Mouse (Mus musculus) kidney, postnatal 14 days (tissue): Measurements from ENCODE around the gene Mrps27.
A peak's percentile ranks its signal among the peaks of the same experiment; 100 is the strongest.

Source experiments
- DNase-seq: peaks from one replicate; pipeline ENCODE4 v3.0.0; 2022; ENCODE audit warnings: mixed read lengths

The Mrps27 gene

GRCm38 (mm10) chr13:99442434-99443249, 98.1 kb downstream of the Mrps27 start:
- peak; percentile 18 for DNase-seq

- no peak for DNase-seq
Measured at GRCm38 (mm10) chr13:99443484-99444175, 99.0 kb downstream of the Mrps27 start.

DNA sequence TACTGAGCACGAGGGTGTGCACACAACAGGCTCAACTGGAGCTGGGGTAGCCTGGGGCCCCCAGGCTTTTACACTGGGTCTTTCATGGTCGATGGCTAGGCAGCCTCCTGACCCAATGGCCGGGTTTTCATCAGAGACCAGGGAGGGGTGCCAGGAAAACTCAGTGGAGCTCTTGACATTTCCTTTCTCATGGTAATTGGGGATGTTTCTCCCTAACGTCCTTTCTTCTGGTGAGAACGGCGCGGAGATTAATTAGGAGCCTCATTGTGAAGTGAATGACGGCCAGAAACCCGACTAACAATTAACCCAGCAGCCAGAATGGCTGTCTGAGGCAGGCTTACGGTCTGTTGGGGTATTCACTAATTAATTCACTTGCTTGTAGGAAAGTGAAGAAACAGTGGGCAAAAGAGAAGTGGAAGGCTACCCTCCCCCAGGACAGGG, 99.9 kb downstream of the Mrps27 start:
- DNase-seq = no peak

GRCm38 (mm10) chr13:99444880-99445279, 100.3 kb downstream of the Mrps27 start:
- DNase-seq = no peak

DNA sequence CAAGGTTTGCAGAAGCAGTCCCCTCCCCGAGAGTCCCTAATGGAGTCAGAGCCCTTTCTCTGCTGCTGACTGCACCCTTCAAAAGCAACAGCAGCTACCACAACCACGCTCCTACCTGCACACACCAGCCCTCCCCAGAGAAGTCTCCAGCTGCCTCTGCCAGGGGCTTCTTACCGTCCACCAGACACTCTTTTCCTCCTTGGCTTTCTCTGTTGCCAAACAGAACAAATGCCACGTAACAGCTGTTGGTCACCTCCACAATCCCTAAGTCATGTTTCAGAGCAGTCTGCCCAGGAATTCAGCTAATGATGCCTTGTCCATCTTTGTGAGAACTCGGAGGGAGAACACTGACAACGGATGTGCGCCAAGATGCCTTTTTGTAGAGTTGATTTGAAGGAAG, 102.4 kb downstream of the Mrps27 start:
- DNase-seq = no peak

DNA sequence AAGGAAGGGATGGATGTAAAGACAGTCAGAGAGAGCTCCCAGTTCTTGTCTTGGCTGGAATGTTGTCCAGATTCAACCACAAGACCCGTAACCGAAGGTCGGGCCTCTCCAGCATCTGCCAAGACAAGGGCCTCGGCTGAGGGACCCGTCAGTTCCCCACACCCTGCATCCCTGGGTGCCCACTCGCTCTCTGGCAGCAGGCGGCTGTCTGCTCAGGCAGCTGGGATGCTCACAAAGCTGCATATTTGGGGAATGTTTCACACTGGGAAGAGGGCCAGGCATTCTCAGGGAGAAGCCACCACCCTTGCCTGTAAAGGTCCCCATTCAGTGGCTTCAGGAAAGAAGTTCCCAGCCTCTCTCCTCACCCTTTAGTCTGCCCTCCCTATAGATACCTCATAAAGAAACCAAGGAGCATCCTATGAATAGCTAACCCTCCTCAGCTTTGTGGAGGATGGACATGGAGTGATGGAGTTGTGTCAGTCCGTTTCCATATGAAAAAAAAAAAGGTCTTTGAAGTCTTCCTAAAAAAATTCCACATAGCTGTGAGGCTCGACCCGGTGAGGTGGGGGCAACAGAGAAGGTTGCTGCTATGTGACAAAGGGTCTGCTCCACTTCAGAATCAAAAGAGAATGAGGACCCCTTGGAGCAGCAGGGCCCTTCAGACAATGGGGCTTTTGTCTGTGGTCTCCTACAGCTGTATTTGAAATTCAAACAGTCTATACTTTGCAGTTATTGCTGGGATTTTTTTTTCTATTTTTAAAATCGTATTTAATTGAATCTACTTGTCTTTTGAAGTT, 103.0 kb downstream of the Mrps27 start:
- DNase-seq = no peak

DNA sequence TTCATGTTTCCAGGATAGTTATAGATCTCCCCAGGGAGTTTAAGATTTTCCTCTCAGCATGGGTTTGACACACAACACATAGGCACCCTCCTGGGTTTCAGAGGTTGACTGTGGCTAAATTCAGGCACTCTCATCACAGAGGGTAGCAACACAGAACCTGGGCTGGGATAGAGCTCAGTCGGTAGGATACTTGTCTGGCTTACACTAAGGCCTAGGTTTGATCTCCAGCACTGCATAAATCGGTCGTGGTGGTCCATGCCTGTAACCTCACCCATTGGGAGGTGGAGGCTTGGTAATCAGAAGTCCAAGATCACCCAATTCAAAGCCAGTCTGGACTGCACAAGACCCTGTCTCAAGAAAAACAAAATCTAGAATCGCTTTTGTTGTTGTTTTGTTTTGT, 103.7 kb downstream of the Mrps27 start:
- DNase-seq = no peak

DNA sequence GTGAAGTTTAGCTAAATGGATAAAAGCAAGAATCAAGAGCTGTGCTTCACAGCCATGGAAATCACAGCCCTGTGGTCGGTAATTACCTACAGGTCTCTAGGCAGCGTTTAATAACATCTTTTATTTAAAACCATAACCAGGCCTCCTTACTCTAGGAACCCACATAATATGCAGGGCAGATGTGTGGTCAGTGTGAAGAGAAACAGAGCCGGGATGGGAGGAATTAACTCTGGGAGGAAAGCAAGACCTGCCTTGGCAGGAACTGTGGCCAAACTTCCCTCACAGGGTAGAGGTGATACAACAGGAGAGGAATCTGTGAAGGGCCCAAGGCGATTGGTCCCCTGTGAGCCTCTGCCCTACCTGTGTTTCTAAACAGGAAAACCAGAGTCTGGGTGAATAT, 105.0 kb downstream of the Mrps27 start:
- no peak for DNase-seq

GRCm38 (mm10) chr13:99450766-99451165, 106.2 kb downstream of the Mrps27 start:
- no peak for DNase-seq

DNA sequence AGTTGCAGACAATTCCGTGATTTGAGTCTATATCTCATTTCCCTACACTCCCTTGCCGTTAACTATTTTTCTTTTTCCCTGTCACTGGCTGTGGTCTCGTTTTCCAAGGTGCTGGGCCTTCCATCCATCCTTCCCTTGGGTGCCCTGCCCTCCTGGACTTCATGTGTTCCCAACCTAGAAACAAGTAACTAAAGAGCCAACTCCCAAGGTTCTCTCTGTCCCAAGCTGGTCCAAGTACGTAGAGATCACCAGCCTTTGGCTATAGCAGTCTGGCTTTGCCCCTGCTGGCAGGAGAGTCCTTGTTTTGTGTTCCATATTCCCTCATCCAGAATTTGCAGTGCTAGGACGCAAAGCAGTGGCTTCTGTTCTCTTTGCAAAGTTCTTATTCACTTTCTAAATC, 106.7 kb downstream of the Mrps27 start:
- DNase-seq = no peak

- no peak for DNase-seq
Measured at GRCm38 (mm10) chr13:99452444-99452843, 107.9 kb downstream of the Mrps27 start.

GRCm38 (mm10) chr13:99454977-99455376, 110.4 kb downstream of the Mrps27 start:
- no peak for DNase-seq

DNA sequence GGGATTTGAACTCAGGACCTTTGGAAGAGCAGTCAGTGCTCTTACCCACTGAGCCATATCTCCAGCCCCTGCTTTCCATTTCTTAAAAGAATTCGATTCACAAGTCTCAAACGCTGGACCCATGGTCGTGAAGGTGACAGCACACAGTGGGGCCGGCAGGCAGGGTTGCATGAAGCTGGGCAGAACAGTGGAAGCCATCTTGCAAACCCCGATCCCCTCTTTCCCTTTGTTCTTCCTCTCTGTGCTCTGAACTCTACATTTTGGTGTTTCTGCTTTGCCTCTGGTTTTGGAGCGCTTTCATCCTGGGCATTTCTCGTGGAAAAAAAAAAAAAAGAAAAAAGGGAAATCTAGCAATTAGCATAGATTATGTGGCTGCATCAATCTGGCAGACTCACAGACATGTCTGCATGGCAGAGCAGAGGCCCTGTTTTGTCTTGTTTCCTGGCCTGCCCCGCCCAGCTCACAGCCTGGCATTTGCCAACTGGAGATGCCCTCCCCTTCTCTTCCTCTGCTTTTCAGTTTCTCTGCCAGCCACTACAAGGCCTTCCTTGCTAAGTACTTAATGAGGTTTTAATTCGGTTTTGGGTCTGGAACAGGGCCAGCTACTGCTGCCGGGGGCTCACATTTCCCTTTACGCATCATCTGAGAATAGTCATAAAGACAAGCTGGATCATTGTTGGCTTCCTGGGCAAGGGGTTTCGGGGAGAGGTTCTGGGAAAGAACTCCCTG, 114.2 kb downstream of the Mrps27 start:
- no peak for DNase-seq

- peak; percentile 51 for DNase-seq
Measured at GRCm38 (mm10) chr13:99459612-99460011, 115.0 kb downstream of the Mrps27 start.

DNA sequence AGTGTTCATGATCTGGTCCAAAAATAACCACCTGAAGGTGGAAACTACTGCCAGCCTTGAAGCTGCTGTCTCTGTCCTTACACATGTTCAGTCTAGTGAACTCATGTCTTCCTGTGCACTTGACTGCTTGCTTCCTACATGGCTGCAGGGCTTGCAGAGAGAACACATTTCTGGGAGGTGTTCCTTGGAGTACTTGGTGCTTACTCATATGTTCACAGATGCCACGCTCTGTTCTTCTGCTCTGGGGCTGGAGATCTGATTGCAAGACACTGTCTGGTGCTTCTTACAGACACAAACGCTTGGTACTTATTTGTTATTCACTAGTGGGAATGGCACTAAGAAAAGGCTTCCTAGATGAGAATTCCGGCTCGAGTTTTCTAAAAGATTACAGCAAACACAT, 117.3 kb downstream of the Mrps27 start:
- no peak for DNase-seq

DNA sequence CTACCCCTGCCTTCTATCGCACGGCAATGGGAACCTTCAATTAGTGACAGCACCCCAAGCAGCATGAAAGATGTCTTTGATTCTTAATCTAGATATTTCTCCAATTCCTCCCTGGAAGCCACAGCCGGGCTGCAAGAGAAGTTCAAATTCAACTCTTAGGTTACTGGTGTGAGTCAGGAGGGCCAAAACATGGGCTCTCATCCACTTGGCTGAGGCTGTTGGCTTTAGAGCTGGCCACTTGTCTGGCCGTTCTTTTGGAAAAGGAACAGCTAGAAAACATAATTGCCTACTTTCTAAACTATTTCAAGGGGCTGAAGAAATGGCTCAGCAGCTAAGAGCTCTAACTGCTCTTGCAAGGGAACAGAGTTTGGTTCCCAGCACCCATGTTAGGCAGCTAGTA, 120.0 kb downstream of the Mrps27 start:
- no peak for DNase-seq
